Mouse (Mus musculus): ENCODE results near the gene Rbks. TPM values are rescaled to one million over a fixed set of nuclear protein-coding genes. Genes with fewer than 3 reads are reported as not detected.

Gene Rbks
- polyA plus RNA-seq, 2 experiments, result 10.1 to 22.7 TPM

DNA sequence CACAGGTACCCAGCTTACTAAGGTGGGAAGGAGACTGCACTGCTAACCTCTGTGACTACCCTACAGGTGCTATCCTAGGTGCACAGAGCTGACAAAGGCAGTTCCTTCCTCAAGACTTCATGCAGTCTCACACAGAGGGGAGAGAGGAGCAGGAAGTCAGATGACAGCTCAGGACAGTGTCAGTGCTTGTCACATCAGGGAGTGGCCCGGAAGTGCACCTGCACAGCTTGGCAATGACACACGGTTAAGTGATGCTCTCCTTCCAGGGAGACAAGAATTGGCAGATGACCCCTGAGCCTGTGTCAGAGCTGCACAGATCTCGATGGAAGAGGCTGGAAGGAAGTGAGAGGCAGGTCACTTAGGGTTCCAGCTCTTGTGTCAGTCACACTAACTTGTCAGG, 115.5 kb downstream of the Rbks start:
- no peaks in the 10 kb centered on the region for H3K27me3 ChIP-seq (ENCODE audit: control insufficient read depth, insufficient read depth, low read length)

DNA sequence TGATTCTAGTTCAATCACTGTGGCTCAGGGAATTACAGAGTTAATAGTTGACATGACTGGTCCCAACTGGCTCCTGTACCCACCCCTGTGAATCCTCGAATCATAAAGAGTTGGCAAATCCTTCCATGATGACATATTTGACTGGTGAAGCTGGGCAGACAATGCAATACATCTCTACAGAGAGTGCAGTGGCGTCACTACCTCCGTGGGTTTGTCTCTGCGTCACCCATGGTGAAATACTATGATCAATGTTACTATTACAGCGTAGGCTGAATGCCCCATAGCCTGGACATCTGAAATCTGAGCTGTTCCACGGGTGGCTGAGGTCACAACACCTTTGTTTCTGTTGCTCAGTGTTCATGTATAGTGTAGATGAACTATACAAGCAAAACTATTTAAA, 116.2 kb downstream of the Rbks start:
- Histone ChIP-seq H3K4me1 (replicated peaks; ENCODE audit: control insufficient read depth in 2 of 2, insufficient read depth in 2 of 2, low read length in 1 of 2) (no peaks in the 10 kb centered on the region), H3K4me2 (ENCODE audit: low read depth) (no peak overlapping the region), H3K4me3 (ENCODE audit: insufficient read depth in 1 of 2, low read depth in 2 of 2, low read length in 2 of 2) (no peak overlapping the region), H3K27me3 (ENCODE audit: control insufficient read depth, insufficient read depth, low read length) (no peaks in the 10 kb centered on the region), H3K27ac (no peak overlapping the region), H3K9ac (replicated peaks) (no peak overlapping the region), H3K36me3 (replicated peaks; ENCODE audit: control insufficient read depth, insufficient read depth, low read depth) (no peaks in the 10 kb centered on the region), H3K9me3 (ENCODE audit: control insufficient read depth, low read length) (no peaks in the 10 kb centered on the region)
- TF ChIP-seq CTCF (IDR thresholded peaks at IDR 0.05; ENCODE audit: low read depth) (no peak), EP300 (IDR thresholded peaks at IDR 0.05; ENCODE audit: low read depth) (no peak)
- DNase-seq (ENCODE audit: low read depth in 3 of 3, low spot score in 3 of 3), result no peak
- 56% methylated on average over 6 of the region's 6 CpGs for WGBS (ENCODE audit: insufficient replicate concordance)
- ATAC-seq (ENCODE audit: insufficient read depth), result no peak

More for the DNA sequence above, 115.5 kb downstream of the Rbks start:
- no peaks in the 10 kb centered on the region for H3K4me1 ChIP-seq (replicated peaks; ENCODE audit: control insufficient read depth in 2 of 2, insufficient read depth in 2 of 2, low read length in 1 of 2)
- no peak overlapping the region for H3K4me2 ChIP-seq (ENCODE audit: low read depth)
- H3K9me3 ChIP-seq (ENCODE audit: control insufficient read depth, low read length), result no peaks in the 10 kb centered on the region
- H3K4me3 ChIP-seq (ENCODE audit: insufficient read depth in 1 of 2, low read depth in 2 of 2, low read length in 2 of 2), result no peak overlapping the region
- ATAC-seq (ENCODE audit: insufficient read depth) (no peak), DNase-seq (ENCODE audit: low read depth in 3 of 3, low spot score in 3 of 3) (no peak)
- no peak overlapping the region for H3K27ac ChIP-seq
- no peaks in the 10 kb centered on the region for H3K36me3 ChIP-seq (replicated peaks; ENCODE audit: control insufficient read depth, insufficient read depth, low read depth)
- no peak for TF ChIP-seq CTCF (IDR thresholded peaks at IDR 0.05; ENCODE audit: low read depth)
- TF ChIP-seq EP300 (IDR thresholded peaks at IDR 0.05; ENCODE audit: low read depth), result no peak
- no peak overlapping the region for H3K9ac ChIP-seq (replicated peaks)
- 30% methylated on average over 3 of the region's 3 CpGs for WGBS (ENCODE audit: insufficient replicate concordance)

DNA sequence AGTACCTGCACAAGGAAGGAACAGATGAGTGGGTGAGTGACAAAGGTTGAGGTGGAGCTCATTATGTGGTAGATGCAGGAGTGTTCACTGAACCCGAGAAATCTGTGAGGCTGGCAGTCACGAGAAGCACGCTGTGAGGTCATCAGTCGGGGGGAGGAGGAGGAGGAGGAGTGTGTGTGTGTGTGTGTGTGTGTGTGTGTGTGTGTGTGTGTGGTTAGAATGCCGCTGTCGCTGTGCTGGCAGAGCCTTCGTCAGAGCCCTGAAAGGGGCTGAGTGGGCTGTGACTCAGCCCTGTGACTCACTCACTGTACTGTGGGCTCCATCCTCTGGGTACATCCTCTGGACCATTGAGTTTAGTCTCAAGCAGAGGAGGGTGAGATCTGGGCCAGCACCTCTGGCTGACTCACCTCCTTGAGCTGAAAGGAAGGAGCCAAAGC, 120.9 kb downstream of the Rbks start:
- no peaks in the 10 kb centered on the region for H3K4me1 ChIP-seq (replicated peaks; ENCODE audit: control insufficient read depth in 2 of 2, insufficient read depth in 2 of 2, low read length in 1 of 2)
- H3K36me3 ChIP-seq (replicated peaks; ENCODE audit: control insufficient read depth, insufficient read depth, low read depth), result no peaks in the 10 kb centered on the region
- H3K4me2 ChIP-seq (ENCODE audit: low read depth), result no peak overlapping the region
- H3K27me3 ChIP-seq (ENCODE audit: control insufficient read depth, insufficient read depth, low read length), result no peaks in the 10 kb centered on the region
- H3K4me3 ChIP-seq (ENCODE audit: insufficient read depth in 1 of 2, low read depth in 2 of 2, low read length in 2 of 2), result no peak overlapping the region
- no peak overlapping the region for H3K27ac ChIP-seq
- H3K9ac ChIP-seq (replicated peaks), result no peak overlapping the region
- DNase-seq (ENCODE audit: low read depth in 3 of 3, low spot score in 3 of 3) (no peak), ATAC-seq (ENCODE audit: insufficient read depth) (no peak)
- TF ChIP-seq EP300 (IDR thresholded peaks at IDR 0.05; ENCODE audit: low read depth), result no peak
- TF ChIP-seq CTCF (IDR thresholded peaks at IDR 0.05; ENCODE audit: low read depth), result no peak
- 65% methylated on average over 7 of the region's 7 CpGs for WGBS (ENCODE audit: insufficient replicate concordance)
- no peaks in the 10 kb centered on the region for H3K9me3 ChIP-seq (ENCODE audit: control insufficient read depth, low read length)

Small RNA genes within 50 kb of the gene (microRNA-seq; reads per million reads assigned to microRNA genes)
- not detected for gene Mir3473e

Other genes starting within 250 kb of the Rbks start
- gene Zfp512, start 245.2 kb downstream of the Rbks start, polyA plus RNA-seq (2012; rRNA removed), result 5.8 and 8.2 TPM in 2 replicates
- 8.9 and 10.8 TPM in 2 replicates for gene Zfp512, start 245.2 kb downstream of the Rbks start, polyA plus RNA-seq (2014; fragmentation: Nextera tagmentation; extraction: Ambion mirVana)
- gene 4930548H24Rik, start 211.9 kb downstream of the Rbks start, polyA plus RNA-seq (2012; rRNA removed), result 0.02 TPM in 1 of 2 replicates, not detected in the other
- not detected in 2 replicates for gene 4930548H24Rik, start 211.9 kb downstream of the Rbks start, polyA plus RNA-seq (2014; fragmentation: Nextera tagmentation; extraction: Ambion mirVana)
- 5.9 and 7.3 TPM in 2 replicates for gene Gpn1, start 202.9 kb downstream of the Rbks start, polyA plus RNA-seq (2012; rRNA removed)
- 16.8 and 17.0 TPM in 2 replicates for gene Gpn1, start 202.9 kb downstream of the Rbks start, polyA plus RNA-seq (2014; fragmentation: Nextera tagmentation; extraction: Ambion mirVana)
- gene Slc4a1ap, start 170.6 kb downstream of the Rbks start, polyA plus RNA-seq (2012; rRNA removed), result 6.1 and 10.5 TPM in 2 replicates
- 8.3 and 9.4 TPM in 2 replicates for gene Slc4a1ap, start 170.6 kb downstream of the Rbks start, polyA plus RNA-seq (2014; fragmentation: Nextera tagmentation; extraction: Ambion mirVana)
- gene Supt7l, start 169.8 kb downstream of the Rbks start, polyA plus RNA-seq (2012; rRNA removed), result 5.6 and 6.0 TPM in 2 replicates
- gene Supt7l, start 169.8 kb downstream of the Rbks start, polyA plus RNA-seq (2014; fragmentation: Nextera tagmentation; extraction: Ambion mirVana), result 3.3 TPM in 2 replicates
- 57.8 and 80.0 TPM in 2 replicates for gene Mrpl33, start 100.7 kb downstream of the Rbks start, polyA plus RNA-seq (2012; rRNA removed)
- gene Mrpl33, start 100.7 kb downstream of the Rbks start, polyA plus RNA-seq (2014; fragmentation: Nextera tagmentation; extraction: Ambion mirVana), result 211 and 219 TPM in 2 replicates
- gene Babam2, start 57 bp upstream of the Rbks start, polyA plus RNA-seq (2012; rRNA removed), result 14.6 and 15.3 TPM in 2 replicates
- gene Babam2, start 57 bp upstream of the Rbks start, polyA plus RNA-seq (2014; fragmentation: Nextera tagmentation; extraction: Ambion mirVana), result 21.2 and 25.4 TPM in 2 replicates

All from liver, embryonic 14.5 days (tissue).